Mouse (Mus musculus) heart, postnatal 0 days (tissue): ENCODE measurements around the gene Immp1l. TPM values are rescaled to one million over a fixed set of nuclear protein-coding genes. Genes with fewer than 3 reads are reported as not detected.

ENCODE experiments used
- ATAC-seq: fragments of 200-750 bp; cut with Nextera tagmentation; 2 replicates; pipeline ENCODE4 v1.8.0; 2017; ENCODE audit warnings: low read depth, moderate number of reproducible peaks, moderate library complexity; ENCODE audit not compliant: insufficient read depth
- DNase-seq: peaks from one replicate; pipeline ENCODE4 v3.0.0-alpha.2; 2016; ENCODE audit warnings: low spot score
- H3K27ac ChIP-seq: fragments of 300-500 bp; sonication (generic); 2 replicates; pipeline ENCODE4 v1.5.1; 2014; ENCODE audit warnings: low read depth, mild to moderate bottlenecking
- H3K27me3 ChIP-seq: fragments of 300-500 bp; sonication (generic); 2 replicates; pipeline ENCODE4 v1.6.1; 2014; ENCODE audit warnings: low read length, mixed read lengths; ENCODE audit not compliant: control insufficient read depth, insufficient read depth
- H3K36me3 ChIP-seq: fragments of 300-500 bp; sonication (generic); replicated peaks from 2 replicates; pipeline ENCODE4 v1.6.1; 2014; ENCODE audit warnings: low read length, mixed read lengths; ENCODE audit not compliant: control insufficient read depth, insufficient read depth
- H3K4me1 ChIP-seq: fragments of 300-500 bp; sonication (generic); 2 replicates; pipeline ENCODE4 v1.6.1; 2014; ENCODE audit warnings: antibody characterized with exemption; ENCODE audit not compliant: control insufficient read depth, insufficient read depth
- H3K4me2 ChIP-seq: fragments of 300-500 bp; sonication (generic); 2 replicates; pipeline ENCODE4 v1.6.1; 2014; ENCODE audit warnings: low read depth, mild to moderate bottlenecking, low read length, moderate library complexity
- H3K4me3 ChIP-seq: fragments of 300-500 bp; sonication (generic); 2 replicates; pipeline ENCODE4 v1.5.1; 2014; ENCODE audit warnings: low read depth, low read length
- H3K9ac ChIP-seq: fragments of 300-500 bp; sonication (generic); replicated peaks from 2 replicates; pipeline ENCODE4 v1.6.1; 2014; ENCODE audit warnings: low read depth, low read length, mixed read lengths
- H3K9me3 ChIP-seq: fragments of 300-500 bp; sonication (generic); replicated peaks from 2 replicates; pipeline ENCODE4 v1.6.1; 2016; ENCODE audit warnings: low read length; ENCODE audit not compliant: control insufficient read depth
- CTCF ChIP-seq: IDR thresholded peaks from 2 replicates; pipeline ENCODE4 v1.5.1; 2016; ENCODE audit warnings: antibody characterized with exemption, control low read depth, low read depth
- EP300 ChIP-seq: IDR thresholded peaks from 2 replicates; pipeline ENCODE4 v1.6.1; 2016; ENCODE audit warnings: antibody characterized with exemption, low read depth
- WGBS: fragments of 180-500 bp; shearing (Covaris S2); extraction: QIAGEN DNeasy Blood & Tissue Kit; methylation state at CpG from one replicate; pipeline ENCODE4 v1.1.7; 2014; 5-methylcytosine and 5-hydroxymethylcytosine counted together
- polyA plus RNA-seq: library from polyadenylated mRNA; unstranded; fragments of >200 nt; fragmentation: Nextera tagmentation; extraction: Ambion mirVana; gene quantifications from 2 replicates; pipeline ENCODE4 v1.2.1, GENCODE M21; 2015
- total RNA-seq: library from RNA; depleted of rRNA; stranded (reverse); fragments of >200 nt; gene quantifications from 2 replicates; pipeline ENCODE4 v1.2.3, GENCODE M21; 2014; ENCODE audit warnings: low replicate concordance

Gene Immp1l
- total and polyA plus RNA-seq, 2 experiments from 2014 or later, result 95.7 to 167 TPM

DNA sequence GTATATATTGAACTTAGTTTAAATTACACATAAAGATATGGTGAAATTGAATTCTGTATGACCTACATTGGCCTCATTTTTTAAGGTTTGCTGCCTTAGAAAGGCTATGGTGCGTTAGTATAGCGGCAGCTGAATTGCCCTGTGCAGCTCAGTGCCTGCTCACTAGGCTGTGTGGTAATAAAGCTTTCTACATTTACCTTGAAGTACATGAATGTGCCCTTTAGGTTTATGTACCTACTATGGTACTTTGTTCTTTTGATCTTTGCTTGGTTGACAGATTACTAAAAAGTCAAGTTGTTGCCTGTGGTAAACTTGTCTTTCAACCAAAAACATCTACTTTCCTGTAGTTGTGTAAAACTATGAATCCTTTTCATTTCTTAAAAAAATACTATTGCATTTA, 45.7 kb downstream of the Immp1l start:
- Histone ChIP-seq H3K36me3 (no peaks in the 10 kb centered on the region), H3K27ac (no peak overlapping the region), H3K4me1 (peaks cover 6% of the 10 kb centered on the region), H3K9me3 (no peaks in the 10 kb centered on the region), H3K4me2 (no peak overlapping the region), H3K4me3 (no peak overlapping the region), H3K27me3 (no peaks in the 10 kb centered on the region), H3K9ac (no peak overlapping the region)
- DNase-seq, result no peak
- 97% methylated on average over 2 of the region's 2 CpGs for WGBS
- ATAC-seq, result no peak
- TF ChIP-seq CTCF, result no peak
- TF ChIP-seq EP300, result no peak

DNA sequence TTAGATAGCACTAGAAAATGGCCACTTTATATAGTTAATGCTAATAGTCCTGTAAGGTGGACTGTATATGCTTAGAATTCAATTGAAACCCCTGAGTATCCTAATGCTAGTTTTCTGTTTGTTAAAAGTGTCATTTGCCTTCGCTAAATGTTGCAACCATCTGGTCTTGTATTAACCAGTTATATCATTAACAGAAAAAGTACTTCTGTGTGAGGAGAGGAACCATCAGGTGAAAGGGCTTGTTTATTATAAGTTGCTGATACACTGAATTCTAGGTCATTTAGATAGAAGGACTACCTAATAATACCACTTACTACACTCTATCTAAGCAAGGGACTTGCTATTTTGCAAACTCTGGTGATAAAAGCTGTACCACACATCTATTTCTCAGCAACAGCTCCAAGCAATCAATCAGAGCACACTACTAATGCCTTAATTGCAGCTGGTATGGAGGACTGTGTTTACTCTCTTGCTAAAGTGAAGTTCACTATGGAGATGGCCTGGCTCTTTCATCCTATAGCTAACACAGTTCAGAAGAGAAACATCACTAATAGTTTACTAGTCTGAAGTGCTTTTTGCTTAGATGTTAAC, 47.0 kb downstream of the Immp1l start:
- Histone ChIP-seq H3K9ac (no peak overlapping the region), H3K27ac (no peak overlapping the region), H3K4me3 (no peak overlapping the region), H3K27me3 (no peaks in the 10 kb centered on the region), H3K9me3 (no peaks in the 10 kb centered on the region), H3K4me2 (no peak overlapping the region), H3K4me1 (peaks cover 6% of the 10 kb centered on the region), H3K36me3 (no peaks in the 10 kb centered on the region)
- ATAC-seq (no peak), DNase-seq (no peak)
- WGBS, result 90% methylated on average over 1 of the region's 1 CpGs
- TF ChIP-seq CTCF, result no peak

DNA sequence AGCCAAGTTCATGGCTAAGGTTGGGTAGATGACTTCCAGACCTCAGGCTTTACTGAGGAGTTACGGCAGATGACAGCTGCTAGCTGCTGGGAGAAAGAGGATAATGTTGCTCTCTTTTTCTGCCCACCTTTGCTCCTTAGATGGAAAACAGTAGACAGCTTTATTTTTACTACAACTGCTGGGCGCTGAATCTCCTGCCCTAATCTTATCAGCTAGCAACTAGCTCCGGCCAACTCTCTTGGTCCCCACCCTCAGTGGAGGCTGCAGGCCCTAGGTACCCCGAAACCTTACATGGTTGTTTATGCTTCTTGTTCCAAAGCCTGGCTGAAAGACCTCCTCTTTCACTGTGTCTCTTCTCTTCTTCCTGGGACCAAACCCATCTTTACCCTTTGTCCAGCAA, 49.4 kb downstream of the Immp1l start:
- Histone ChIP-seq H3K9me3 (no peaks in the 10 kb centered on the region), H3K9ac (no peak overlapping the region), H3K4me3 (no peak overlapping the region), H3K27me3 (no peaks in the 10 kb centered on the region), H3K36me3 (no peaks in the 10 kb centered on the region), H3K27ac (no peak overlapping the region), H3K4me1 (peaks cover 6% of the 10 kb centered on the region), H3K4me2 (no peak overlapping the region)
- DNase-seq (no peak), ATAC-seq (no peak)
- TF ChIP-seq CTCF (no peak), EP300 (no peak)
- 31% methylated on average over 4 of the region's 4 CpGs for WGBS

DNA sequence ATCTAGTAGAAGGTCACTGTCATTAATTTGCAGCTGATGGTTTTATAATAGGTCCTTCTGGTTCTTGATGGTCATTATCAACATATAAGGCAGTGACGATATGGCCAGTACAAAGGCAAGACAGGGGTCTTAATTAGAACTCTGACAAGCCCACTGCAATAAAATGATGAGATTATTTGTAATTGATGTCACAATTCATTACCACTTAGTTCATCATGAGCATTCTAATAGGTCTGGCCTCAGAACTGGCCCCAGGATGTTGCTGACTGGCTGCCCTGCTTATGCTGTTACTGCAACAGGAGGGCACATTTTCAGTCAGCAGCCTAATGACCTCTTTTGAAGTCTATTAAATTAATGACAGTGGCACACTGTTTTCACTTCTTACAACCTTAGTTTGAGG, 59.0 kb downstream of the Immp1l start:
- no peak for ATAC-seq
- TF ChIP-seq CTCF (no peak), EP300 (no peak)
- H3K27ac ChIP-seq, result no peak overlapping the region
- no peaks in the 10 kb centered on the region for H3K27me3 ChIP-seq
- H3K36me3 ChIP-seq, result peaks cover 6% of the 10 kb centered on the region
- no peaks in the 10 kb centered on the region for H3K4me1 ChIP-seq
- no peaks in the 10 kb centered on the region for H3K9me3 ChIP-seq
- DNase-seq, result no peak
- H3K9ac ChIP-seq, result no peak overlapping the region
- no peak overlapping the region for H3K4me2 ChIP-seq
- 94% methylated on average over 1 of the region's 1 CpGs for WGBS
- H3K4me3 ChIP-seq, result no peak overlapping the region

DNA sequence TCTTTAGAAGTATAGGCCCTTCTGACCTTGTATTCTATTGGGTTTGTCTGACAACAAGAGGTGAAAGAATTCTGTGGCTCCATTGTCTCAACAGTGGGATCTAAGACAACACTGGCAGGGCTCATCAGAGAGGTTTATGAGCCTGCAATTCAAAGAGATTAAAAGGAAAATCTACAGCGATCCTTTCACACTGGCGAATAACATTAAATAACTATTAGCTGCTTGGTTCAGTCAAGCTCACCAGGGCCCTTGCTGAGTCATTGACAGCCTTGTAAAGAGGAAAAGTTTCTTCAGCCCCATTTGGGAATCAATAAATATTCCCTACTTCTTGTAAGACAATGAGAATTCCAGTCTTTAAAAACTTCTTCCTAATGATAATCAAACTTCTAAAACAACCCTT, 69.5 kb downstream of the Immp1l start:
- 0 out of 2 replicates have a peak, but pooled peaks cover 7% of the 10 kb centered on the region for H3K4me1 ChIP-seq
- TF ChIP-seq CTCF, result no peak
- TF ChIP-seq EP300, result no peak
- H3K4me3 ChIP-seq, result no peak overlapping the region
- no peaks in the 10 kb centered on the region for H3K27me3 ChIP-seq
- ATAC-seq (no peak), DNase-seq (no peak)
- 51% methylated on average over 2 of the region's 2 CpGs for WGBS
- no peak overlapping the region for H3K27ac ChIP-seq
- no peak overlapping the region for H3K4me2 ChIP-seq
- H3K36me3 ChIP-seq, result peaks cover 6% of the 10 kb centered on the region; the same call in 1 of the 2 replicates
- H3K9ac ChIP-seq, result no peak overlapping the region
- H3K9me3 ChIP-seq, result 0 out of 2 replicates have a peak, but pooled peaks cover 2% of the 10 kb centered on the region

DNA sequence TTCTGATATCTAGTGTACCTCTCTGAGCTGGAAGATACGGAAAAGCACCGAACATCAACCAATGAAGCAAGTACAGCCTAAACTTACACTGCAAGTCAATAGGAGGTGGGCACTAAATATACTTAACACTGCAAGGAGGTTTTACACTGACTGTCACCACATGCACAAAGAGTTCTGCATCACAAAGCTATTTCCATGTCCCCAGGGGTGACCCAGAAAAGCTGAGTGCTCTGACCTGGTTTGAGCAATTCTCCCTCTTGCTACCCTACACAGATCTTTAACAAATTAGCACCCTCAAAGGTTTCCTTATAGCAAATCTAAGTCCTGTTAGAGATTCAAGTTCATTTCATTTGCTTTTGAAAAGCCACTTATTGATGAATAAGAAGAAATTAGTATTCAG, 73.6 kb downstream of the Immp1l start:
- TF ChIP-seq CTCF (no peak), EP300 (no peak)
- 84% methylated on average over 2 of the region's 2 CpGs for WGBS
- Histone ChIP-seq H3K27ac (no peak overlapping the region), H3K4me2 (no peak overlapping the region), H3K4me1 (0 out of 2 replicates have a peak, but pooled peaks cover 7% of the 10 kb centered on the region), H3K4me3 (no peak overlapping the region), H3K27me3 (no peaks in the 10 kb centered on the region), H3K36me3 (no peaks in the 10 kb centered on the region), H3K9ac (no peak overlapping the region), H3K9me3 (no peaks in the 10 kb centered on the region)
- ATAC-seq, result no peak
- no peak for DNase-seq
